Mouse (Mus musculus) ovary, postnatal 36 days (tissue): Measurements from ENCODE around the gene Hacd2.

ENCODE experiments used
- DNase-seq: peaks from one replicate; pipeline ENCODE4 v3.0.0; 2022; ENCODE audit warnings: low spot score, mixed read lengths

Hacd2 gene

GRCm38 (mm10) chr16:35055194-35055506, 32.9 kb downstream of the Hacd2 start:
- DNase-seq = no peak

- no peak for DNase-seq
Observed at GRCm38 (mm10) chr16:35055861-35056260, 33.6 kb downstream of the Hacd2 start.

GRCm38 (mm10) chr16:35056306-35056705, 34.1 kb downstream of the Hacd2 start:
- no peak for DNase-seq

GRCm38 (mm10) chr16:35056786-35057185, 34.6 kb downstream of the Hacd2 start:
- DNase-seq = no peak

GRCm38 (mm10) chr16:35061017-35061416, 38.8 kb downstream of the Hacd2 start:
- no peak for DNase-seq

- no peak for DNase-seq
Observed at GRCm38 (mm10) chr16:35065724-35066123, 43.5 kb downstream of the Hacd2 start.

GRCm38 (mm10) chr16:35067095-35067494, 44.9 kb downstream of the Hacd2 start:
- no peak for DNase-seq

GRCm38 (mm10) chr16:35067631-35068030, 45.4 kb downstream of the Hacd2 start:
- no peak for DNase-seq

GRCm38 (mm10) chr16:35068886-35069285, 46.7 kb downstream of the Hacd2 start:
- DNase-seq = no peak

GRCm38 (mm10) chr16:35074436-35074835, 52.2 kb downstream of the Hacd2 start:
- DNase-seq = no peak

- no peak for DNase-seq
Observed at GRCm38 (mm10) chr16:35075643-35076042, 53.4 kb downstream of the Hacd2 start.

GRCm38 (mm10) chr16:35093500-35093899, 71.3 kb downstream of the Hacd2 start:
- DNase-seq = no peak

- DNase-seq = no peak
Observed at GRCm38 (mm10) chr16:35097870-35098530, 75.8 kb downstream of the Hacd2 start.

GRCm38 (mm10) chr16:35101751-35102420, 79.7 kb downstream of the Hacd2 start:
- DNase-seq = no peak

- DNase-seq = no peak
Observed at GRCm38 (mm10) chr16:35102866-35103620, 80.8 kb downstream of the Hacd2 start.

GRCm38 (mm10) chr16:35107985-35108384, 85.8 kb downstream of the Hacd2 start:
- no peak for DNase-seq

- no peak for DNase-seq
Observed at GRCm38 (mm10) chr16:35109156-35109555, 86.9 kb downstream of the Hacd2 start.

- DNase-seq = no peak
Observed at GRCm38 (mm10) chr16:35109656-35110291, 87.5 kb downstream of the Hacd2 start.

- peak; percentile 83 for DNase-seq
Observed at GRCm38 (mm10) chr16:35110410-35111142, 88.3 kb downstream of the Hacd2 start.

GRCm38 (mm10) chr16:35111143-35111620, 89.0 kb downstream of the Hacd2 start:
- DNase-seq = no peak

GRCm38 (mm10) chr16:35113496-35113895, 91.3 kb downstream of the Hacd2 start:
- no peak for DNase-seq
